Mouse (Mus musculus): Measurements from ENCODE around the gene Rps6kb2. TPM values are rescaled to one million over a fixed set of nuclear protein-coding genes. Genes with fewer than 3 reads are reported as not detected.

Gene Rps6kb2
- total RNA-seq, 2 experiments from 2014 or later, result 25.0 to 26.7 TPM

DNA sequence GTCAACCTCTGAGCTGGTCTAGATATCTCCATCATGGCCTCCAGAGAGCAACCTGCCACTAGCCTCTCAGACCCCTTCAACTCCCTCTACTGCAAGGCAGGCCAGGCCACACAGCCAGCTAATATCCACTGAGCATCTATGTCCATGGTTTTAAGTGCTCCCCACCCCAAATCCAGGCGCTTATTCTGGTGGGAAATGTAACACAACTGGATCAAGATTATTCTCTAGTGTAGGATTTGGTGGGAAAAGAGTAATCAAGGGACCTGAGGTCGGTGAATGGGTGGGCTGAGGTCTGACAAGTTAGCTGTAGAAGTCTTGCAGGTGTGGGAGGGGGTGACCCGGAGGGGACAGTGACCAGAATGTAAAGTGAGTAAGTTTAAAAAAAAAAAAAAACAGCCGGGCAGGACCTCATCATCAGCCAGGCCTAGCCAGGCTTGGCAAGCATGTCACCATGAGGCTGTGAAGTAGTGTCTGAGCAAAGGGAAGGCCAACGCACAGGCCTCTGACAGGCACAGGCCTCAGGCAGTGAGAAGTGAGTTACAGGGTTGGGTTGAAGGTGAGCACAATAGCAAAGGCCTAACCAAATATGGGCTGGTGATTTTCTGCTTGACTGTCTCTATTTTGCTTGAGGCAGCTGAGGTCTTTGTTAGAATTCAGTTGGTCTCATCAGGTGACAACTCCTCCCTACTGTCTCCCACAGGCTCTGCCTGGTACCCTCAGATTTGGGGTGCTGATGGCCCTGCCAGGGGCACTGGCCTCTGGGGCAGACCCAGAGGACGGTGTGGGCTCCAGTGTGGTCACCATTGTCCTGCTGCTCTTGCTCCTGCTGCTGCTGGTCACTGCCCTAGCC is 7.7 kb downstream of the Rps6kb2 start:
- 0 out of 2 replicates have a peak, but pooled peaks have one; percentile 10 for ATAC-seq (ENCODE audit: poor library complexity, severe bottlenecking)

DNA sequence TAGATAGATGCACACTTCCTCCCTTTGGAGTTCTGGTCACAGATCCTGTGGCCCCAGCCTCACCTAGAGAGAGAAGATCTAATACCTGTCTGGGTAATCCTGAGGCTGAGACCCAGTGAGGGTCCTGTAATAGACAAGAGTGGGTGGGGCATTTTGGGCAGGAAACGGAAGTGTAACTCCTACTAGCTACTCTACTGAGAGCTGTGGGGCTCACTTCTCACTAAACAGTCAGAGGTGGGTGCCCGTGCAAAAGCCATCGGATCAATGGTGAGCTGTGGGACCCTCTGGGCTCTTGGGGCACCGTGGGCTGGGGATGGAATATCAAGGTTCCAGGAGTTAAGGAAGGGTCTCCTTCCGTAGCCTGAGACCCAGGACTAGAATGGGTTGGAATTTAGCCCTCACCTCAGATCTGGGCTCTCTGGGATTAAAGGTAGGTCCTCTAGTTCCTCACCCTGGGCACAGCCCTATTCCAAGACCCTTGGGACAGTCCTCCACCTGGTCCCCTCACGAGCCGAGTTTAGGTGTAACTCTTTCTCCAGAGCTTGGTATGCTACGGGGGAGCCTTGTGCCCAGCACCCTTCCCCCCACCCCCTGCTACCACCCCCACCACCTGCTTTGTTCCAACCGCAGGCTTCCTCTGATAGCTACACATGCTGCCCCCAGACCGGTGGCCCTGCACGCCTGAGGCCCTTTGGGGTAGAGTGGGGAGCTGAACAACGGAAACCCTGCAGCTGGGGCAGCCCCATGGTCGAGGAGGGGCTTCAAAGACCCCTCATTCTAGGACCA is 8.5 kb downstream of the Rps6kb2 start:
- peak; percentile 65 for ATAC-seq (ENCODE audit: poor library complexity, severe bottlenecking)

DNA sequence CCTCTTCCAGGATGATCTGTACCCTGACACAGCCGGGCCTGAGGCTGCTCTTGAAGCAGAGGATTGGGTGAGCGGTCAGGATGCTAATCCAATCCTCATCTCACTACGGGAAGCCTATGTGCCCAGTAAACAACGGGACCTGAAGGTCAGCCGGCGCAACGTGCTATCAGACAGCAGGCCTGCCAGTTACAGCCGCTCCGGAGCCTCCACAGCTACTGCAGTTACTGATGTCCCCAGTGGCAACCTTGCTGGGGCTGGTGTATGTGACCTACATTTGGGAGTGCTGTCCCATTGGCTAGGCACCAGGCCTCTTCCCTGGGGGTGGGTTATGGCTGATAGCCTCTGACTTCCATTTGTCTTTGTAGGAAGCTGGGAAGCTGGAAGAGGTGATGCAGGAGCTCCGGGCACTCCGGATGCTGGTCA is 9.9 kb downstream of the Rps6kb2 start, which contains the start of gene Ptprcap:
Gene Ptprcap, plus strand, starts transcription at position 373 of the 423 bp plus-strand sequence.
- ATAC-seq (ENCODE audit: poor library complexity, severe bottlenecking), result no peak

DNA sequence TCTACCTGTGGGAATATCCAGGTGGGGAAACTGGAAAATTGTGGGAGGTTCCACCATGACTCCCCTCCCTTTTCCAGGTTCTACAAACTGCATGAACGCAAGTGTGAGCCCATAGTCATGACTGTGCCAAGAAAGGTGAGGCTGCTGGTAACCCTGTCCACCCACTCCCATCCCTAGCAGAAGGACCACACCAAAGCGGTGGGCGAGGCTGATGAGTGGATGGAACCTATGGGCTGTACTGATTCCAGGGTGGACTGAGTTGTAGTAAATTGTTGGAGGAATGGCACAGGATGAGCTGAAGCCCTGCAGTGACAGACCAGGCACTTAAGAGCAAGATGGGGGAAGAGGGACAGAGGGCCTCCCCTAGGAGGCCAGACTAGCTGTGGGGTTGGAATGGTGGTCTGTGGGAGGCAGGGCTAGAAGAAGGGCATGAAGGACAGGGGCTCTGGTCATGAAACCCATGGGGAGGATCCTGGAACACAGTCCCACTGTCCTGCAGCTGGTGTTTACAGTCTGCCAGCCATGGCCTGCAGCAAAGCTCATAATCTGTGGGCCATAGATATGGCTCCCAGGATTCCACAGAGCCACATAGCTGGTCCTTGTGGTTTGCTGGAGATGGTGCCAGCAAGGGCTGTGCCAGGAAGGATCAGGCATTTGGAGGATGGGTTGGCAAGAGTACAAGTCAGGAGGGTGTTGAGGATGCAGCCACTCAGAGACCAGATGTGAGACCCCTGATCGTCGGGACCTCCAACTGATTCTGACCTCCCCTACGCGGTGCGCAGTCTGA is 10.5 kb downstream of the Rps6kb2 start:
- ATAC-seq (ENCODE audit: poor library complexity, severe bottlenecking), result no peak

DNA sequence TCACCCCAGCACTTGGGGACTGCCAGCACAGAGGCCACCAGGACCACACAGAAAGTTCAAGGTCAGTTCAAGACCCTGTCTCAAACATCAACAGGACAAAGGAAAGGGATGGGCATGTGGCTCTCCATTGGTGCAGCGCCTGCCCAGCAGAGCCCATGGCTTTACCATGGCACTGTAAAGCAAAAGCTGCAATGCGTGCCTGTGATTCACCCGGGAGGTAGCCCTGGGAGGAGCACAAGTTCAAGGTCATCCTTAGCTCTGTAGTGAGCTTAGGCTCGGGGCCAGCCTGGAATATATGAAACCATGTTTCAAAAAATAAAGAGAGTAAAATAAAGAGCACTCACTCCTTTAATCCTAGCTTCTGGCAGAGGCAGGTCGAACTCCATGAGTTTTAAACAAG is 11.3 kb downstream of the Rps6kb2 start:
- no peak for ATAC-seq (ENCODE audit: poor library complexity, severe bottlenecking)

DNA sequence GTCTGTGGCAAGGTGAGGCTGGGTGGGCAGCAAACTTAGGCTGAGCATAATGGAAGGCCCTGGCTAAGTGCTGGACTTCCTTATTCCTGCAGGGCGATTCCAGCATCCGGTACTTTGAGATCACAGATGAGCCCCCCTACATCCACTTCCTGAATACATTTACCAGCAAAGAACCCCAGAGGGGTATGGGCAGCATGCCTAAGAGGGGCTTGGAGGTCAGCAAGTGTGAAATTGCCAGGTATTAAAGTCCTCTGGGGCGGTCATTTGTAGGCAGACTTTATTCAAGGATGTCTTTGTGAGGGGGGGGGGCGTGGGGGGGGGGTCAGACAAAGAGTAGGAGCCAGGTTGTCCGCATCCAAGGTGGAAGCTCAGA is 11.7 kb downstream of the Rps6kb2 start:
- no peak for ATAC-seq (ENCODE audit: poor library complexity, severe bottlenecking)

DNA sequence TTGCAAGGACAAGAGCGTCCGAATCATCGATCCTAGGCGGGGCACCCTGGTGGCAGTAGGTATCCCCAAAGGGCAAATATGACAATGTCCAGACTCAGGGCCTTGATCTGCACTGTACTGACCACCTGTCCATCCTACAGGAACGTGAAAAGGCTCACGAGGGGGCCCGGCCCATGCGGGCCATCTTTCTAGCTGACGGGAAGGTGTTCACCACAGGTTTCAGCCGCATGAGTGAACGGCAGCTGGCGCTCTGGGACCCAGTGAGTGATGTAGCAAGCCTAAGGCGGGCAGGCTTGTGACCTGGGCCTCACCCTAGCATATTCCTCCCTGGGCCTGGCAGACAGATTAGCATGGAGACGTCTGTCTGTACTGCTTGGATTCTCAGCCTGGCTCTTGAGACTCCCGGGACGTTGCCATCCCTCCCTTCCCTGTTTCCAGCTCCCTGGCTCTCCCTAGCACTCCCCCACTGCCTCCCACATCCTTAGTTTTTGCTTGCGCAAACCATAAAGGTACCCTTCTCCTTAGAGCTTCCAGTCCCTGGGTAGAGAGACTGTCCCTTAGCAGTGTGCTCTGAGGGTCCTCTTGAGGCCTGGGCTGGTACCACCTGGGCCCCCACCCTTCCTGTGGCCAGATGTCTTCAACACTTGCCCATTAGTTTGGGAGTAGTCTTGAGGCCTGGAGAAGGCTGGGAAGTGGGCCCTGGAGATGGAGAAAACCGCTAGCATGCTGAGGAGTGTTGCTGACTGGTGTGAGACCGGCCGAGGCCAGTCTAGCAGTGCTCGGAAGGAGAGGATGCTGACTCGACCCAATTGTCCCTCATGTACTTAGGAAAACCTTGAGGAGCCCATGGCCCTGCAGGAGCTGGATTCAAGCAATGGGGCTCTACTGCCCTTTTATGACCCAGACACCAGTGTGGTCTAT is 12.3 kb downstream of the Rps6kb2 start:
- no peak for ATAC-seq (ENCODE audit: poor library complexity, severe bottlenecking)

DNA sequence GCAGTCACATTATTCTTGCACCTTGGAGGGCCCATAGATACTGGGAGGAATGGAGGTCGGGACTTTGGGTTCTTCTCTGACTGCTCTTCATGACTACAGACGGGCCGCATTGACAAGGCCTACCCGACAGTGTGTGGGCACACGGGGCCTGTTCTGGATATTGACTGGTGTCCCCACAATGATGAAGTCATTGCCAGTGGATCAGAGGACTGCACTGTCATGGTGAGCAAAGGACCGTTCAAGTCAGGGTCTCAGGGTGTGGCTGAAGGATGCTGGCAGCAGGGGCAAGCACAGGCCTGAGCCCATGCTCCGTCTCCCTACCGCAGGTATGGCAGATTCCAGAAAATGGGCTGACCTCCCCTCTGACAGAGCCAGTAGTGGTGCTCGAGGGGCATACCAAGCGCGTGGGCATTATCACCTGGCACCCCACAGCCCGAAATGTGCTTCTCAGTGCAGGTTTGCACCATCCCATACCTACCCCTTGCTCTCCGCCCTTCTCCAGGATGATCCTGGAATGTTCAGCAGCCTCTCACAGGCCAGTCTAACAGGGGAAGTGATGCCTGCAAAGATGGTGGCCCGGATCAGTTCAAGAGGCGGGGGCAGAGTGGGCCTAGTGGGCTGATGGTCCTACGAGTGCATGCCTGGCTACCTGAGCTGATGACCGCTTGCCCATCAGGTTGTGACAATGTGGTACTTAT is 13.2 kb downstream of the Rps6kb2 start:
- ATAC-seq (ENCODE audit: poor library complexity, severe bottlenecking), result no peak

DNA sequence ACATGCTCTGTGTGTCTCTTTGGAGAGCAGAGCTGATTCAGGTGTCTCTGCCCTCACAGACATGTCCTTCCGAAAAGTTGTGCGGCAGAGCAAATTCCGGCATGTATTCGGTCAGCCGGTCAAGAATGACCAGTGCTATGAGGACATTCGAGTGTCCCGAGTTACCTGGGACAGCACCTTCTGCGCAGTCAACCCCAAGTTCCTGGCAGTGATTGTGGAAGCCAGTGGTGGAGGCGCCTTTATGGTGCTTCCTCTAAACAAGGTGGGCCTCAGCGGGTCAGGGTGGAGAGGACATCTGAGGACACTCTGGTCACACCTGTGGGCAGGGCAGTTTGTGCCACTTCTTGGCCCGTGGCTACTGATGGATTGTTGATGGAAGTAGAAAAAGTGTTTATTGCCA is 13.9 kb downstream of the Rps6kb2 start:
- ATAC-seq (ENCODE audit: poor library complexity, severe bottlenecking), result no peak

DNA sequence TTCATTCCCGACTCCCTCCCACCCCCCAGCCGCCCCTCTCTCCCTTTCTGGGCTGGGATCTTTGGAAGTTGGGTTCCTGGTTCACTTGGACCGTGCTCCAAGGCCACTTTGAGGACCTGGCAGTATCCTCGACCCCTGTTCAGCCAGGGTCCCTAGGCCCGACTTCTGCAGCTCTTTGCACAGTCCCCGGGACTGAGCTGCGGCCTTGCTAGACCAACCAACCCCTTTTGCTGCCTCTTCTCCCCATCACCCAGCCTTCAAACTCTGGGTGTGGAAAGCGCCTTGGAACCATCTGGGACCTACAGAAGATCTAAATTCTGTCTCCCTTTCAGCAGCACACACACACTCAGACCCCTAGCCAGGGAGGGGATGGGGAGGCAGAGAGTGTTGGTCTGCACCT is 14.3 kb downstream of the Rps6kb2 start:
- no peak for ATAC-seq (ENCODE audit: poor library complexity, severe bottlenecking)

DNA sequence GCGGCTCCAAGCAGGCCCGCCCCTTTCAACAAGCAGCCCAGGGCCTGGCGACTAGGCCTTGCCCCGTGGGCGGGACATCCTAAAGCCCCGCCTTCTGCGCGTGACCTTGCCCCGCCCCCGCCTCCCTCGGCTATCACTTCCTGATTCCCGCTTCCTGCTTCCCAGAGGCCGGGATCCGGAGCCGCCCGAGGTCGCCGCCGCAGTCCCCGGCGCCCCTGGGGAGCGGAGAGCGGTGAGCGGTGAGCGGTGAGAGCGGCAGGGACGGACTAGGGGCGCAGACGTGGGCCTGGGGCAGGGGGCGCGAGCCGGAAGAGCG is 14.7 kb downstream of the Rps6kb2 start, which contains the start of gene Coro1b:
Gene Coro1b, plus strand, starts transcription at position 129 of the 316 bp plus-strand sequence.
- ATAC-seq (ENCODE audit: poor library complexity, severe bottlenecking), result peak; percentile 92

DNA sequence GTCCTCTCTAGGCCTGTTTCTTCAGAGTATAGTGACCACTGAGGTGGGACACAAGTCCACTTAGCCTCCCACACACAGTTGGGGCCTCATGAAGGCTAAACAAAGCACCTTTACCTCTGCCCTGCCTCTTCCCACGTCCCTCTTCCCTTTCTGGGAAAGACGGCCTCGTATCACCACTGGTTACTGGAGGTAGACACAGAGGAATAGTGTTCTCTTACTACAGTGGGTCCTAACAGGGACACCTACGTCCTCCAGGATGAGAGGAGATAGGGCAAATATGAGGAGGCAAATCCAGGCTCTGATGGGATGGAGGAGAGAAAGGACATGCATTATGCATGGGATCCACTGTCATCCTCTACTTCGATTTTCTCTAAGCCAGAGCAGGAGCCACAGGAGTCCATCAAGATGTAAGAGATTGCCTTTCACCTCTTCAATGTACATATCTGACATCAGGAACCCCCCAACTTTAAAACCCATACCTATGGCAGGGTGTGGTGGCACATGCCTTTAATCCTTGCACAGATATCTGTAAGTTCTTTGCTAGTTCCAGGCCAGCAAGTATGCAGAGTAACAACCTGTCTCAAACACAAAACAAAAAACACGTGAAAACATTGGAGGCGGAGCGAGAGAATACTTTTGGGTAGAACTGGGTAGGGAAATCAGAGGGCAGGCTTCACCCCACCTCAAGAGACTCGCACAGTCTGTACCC is 15.2 kb downstream of the Rps6kb2 start:
- ATAC-seq (ENCODE audit: poor library complexity, severe bottlenecking), result no peak

DNA sequence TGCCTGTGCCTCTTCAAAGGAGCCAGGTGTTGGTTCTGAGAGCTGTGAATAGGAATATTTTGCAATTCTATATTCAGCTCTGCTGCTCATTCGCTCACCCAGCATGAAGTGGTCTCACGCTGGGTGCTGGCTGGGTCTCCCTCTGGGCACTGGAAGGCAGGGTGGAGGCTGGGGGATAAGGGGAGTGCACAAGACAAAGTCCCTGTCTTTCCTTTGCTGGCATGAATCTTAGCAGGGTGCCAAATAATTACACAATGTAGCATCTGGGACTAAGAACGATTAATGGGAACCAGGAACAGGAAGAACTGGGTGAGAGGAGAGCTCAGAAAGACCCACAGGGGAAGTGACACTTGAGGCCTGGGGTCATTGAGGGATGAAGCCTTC is 16.1 kb downstream of the Rps6kb2 start:
- ATAC-seq (ENCODE audit: poor library complexity, severe bottlenecking), result peak; percentile 20; the same call in 1 of the 2 replicates

DNA sequence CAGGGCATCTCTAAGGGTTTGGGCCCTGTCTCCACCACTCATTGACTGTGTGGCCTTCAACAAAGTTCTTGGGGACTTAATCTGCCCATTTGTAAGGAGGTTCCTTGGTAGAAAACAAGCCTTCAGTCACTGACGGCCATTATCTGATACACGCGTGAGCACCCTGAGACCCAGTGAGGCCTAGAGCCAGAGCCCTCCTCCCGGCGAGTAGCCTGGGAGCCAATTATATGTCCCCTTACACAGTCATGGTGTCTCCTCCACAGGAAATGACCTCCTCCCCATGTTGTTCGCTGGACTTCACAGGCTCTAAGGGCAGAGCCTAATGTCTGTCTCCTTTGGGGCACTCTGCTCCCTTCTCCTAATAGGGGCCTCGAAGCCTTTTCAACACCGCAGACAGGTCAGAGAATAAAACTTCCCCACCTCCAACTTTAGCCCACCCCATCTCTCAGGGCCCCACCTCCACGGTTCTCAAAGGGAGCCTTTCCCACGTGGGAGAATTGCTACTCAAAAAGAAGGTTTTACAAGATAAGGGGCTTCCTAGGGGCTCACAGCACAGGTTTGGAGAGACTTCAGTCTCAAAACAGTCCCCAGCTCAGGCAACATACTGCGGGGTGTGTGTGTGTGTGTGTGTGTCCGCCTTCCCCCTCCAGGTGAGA is 16.7 kb downstream of the Rps6kb2 start:
- ATAC-seq (ENCODE audit: poor library complexity, severe bottlenecking), result no peak

DNA sequence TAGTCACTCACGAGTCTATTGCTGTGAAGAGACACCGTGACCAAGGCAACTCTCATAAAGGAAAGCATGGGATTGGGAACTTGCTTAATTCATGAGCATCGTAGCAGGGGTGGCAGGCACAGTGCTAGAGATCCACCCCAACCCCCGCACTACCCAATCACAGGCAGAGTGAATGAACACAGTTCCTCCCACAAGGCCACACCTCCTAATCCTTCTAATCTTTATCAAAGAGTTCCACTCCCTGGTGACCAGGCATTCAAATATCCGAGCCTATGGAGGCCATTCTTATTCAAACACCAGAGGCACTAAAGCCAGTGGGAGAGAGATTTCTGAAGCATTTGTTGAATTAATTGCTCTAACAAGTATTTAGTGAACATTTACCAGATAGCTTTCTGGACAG is 17.2 kb downstream of the Rps6kb2 start:
- ATAC-seq (ENCODE audit: poor library complexity, severe bottlenecking), result no peak

DNA sequence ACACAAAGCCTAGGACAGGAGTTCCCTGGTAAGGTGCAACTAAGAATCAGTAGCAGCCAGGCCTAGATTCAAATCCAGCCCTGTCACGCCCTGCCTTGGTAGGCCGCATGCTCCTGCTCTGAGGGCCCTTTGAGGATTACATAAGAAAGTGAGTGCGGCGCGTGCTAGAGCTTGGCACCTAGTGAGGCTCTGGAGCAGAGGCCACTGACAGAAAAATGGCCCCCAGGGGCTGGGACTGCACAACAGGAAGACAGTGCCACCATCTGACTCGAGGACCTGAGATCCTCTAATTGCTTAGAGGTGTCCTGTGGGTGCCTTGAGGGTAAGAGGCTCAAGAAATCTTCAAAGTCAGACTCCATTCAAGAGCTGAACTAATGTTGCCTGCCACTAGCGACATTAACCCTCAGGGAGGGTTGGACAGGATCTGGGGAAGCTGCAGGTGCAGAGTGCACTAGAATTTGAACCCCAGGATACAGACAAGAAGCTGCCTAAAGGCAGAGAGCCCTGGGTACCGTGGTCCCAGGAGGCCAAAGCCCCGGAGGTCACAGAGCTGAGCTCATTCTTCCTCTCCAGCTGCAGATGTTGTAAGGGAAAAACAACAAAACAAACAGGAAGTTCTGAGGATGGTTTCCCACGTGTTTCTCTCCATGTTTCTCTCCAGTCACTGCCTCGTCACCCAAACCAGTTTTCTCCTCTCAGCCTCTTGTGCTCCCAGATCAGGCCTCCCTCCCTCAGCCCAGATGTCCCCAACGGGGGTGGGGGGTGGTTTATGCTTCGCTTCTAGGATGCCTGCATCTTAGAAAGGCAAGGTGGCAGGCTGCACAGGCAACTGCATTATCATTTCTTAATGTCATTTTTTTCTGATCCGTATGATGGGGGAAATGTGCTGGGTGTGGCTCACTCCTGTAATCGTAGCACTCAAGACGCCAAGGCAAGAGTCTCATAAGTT is 18.3 kb downstream of the Rps6kb2 start:
- no peak for ATAC-seq (ENCODE audit: poor library complexity, severe bottlenecking)

DNA sequence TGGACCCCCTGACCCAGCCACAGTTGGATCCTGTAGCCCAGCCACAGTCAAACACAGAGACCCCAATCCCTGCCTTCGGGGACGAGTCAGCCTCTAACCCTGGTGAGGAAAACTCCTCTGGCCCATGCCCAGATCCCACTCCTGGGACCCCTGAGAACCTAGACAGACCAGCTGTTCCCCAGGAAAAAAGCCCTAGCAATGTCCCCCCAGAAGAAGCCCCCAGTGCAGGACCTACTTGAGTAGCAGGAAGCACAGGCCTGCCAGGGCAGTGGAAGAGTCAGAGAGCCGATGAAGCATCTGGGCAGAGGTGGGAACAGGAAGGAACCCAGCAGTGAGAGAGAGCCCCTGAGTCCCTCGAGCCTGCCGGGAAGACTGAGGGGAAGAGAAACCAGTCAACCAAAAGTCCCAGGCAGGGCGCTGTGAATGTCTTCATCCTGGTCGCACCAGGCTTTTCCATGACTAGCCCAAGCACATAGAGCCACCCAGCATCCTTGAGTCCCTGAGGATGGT is 19.3 kb downstream of the Rps6kb2 start, which contains the start of gene Cabp4:
Gene Cabp4, minus strand, starts transcription at position 275 of the 510 bp plus-strand sequence.
- ATAC-seq (ENCODE audit: poor library complexity, severe bottlenecking), result no peak

Data from megakaryocyte, adult 5-6 weeks (primary cell).